Mouse (Mus musculus) kidney, postnatal 14 days (tissue): ENCODE results near the gene Oaz3.
A peak's percentile ranks its signal among the peaks of the same experiment; 100 is the strongest.

ENCODE experiments used
- DNase-seq: peaks from one replicate; pipeline ENCODE4 v3.0.0; 2022; ENCODE audit warnings: mixed read lengths

Oaz3 gene

GRCm38 (mm10) chr3:94456529-94457000 lies 12.8 kb upstream of the Oaz3 start:
- peak; percentile 89 for DNase-seq

- DNase-seq, result no peak
Observed at GRCm38 (mm10) chr3:94449377-94449776, 5.7 kb upstream of the Oaz3 start.

GRCm38 (mm10) chr3:94442951-94443596 lies 641 bp downstream of the Oaz3 start, which contains the start of gene Mrpl9:
Gene Mrpl9 (plus strand): TSS chr3:94443318.
- peak; percentile 96 for DNase-seq

GRCm38 (mm10) chr3:94441182-94441581 lies 2.5 kb downstream of the Oaz3 start:
- peak; percentile 17 for DNase-seq

GRCm38 (mm10) chr3:94436420-94436819 lies 7.3 kb downstream of the Oaz3 start:
- no peak for DNase-seq

GRCm38 (mm10) chr3:94434305-94434704 lies 9.4 kb downstream of the Oaz3 start:
- no peak for DNase-seq

- DNase-seq, result no peak
Observed at GRCm38 (mm10) chr3:94430980-94431379, 12.7 kb downstream of the Oaz3 start.

GRCm38 (mm10) chr3:94413031-94413679 lies 30.6 kb downstream of the Oaz3 start, which contains the start of gene Tdrkh:
Gene Tdrkh (plus strand): TSS chr3:94413273.
- DNase-seq, result peak; percentile 96

- no peak for DNase-seq
Observed at GRCm38 (mm10) chr3:94412530-94412929, 31.2 kb downstream of the Oaz3 start.

- DNase-seq, result no peak
Observed at GRCm38 (mm10) chr3:94405561-94405960, 38.2 kb downstream of the Oaz3 start.

- DNase-seq, result no peak
Observed at GRCm38 (mm10) chr3:94404366-94405054, 39.2 kb downstream of the Oaz3 start.

GRCm38 (mm10) chr3:94402451-94402850 lies 41.3 kb downstream of the Oaz3 start:
- no peak for DNase-seq

GRCm38 (mm10) chr3:94399663-94400310 lies 43.9 kb downstream of the Oaz3 start:
- no peak for DNase-seq

- peak; percentile 31 for DNase-seq
Observed at GRCm38 (mm10) chr3:94398943-94399481, 44.7 kb downstream of the Oaz3 start.

- no peak for DNase-seq
Observed at GRCm38 (mm10) chr3:94398217-94398616, 45.5 kb downstream of the Oaz3 start, which contains the start of gene Lingo4. Gene Lingo4 (plus strand): TSS chr3:94398517.

- no peak for DNase-seq
Observed at GRCm38 (mm10) chr3:94396851-94397250, 46.9 kb downstream of the Oaz3 start.

- DNase-seq, result no peak
Observed at GRCm38 (mm10) chr3:94396336-94396735, 47.4 kb downstream of the Oaz3 start.

GRCm38 (mm10) chr3:94393049-94393448 lies 50.7 kb downstream of the Oaz3 start:
- DNase-seq, result no peak

- no peak for DNase-seq
Observed at GRCm38 (mm10) chr3:94392128-94392527, 51.6 kb downstream of the Oaz3 start.

- no peak for DNase-seq
Observed at GRCm38 (mm10) chr3:94391001-94391400, 52.7 kb downstream of the Oaz3 start.

- no peak for DNase-seq
Observed at GRCm38 (mm10) chr3:94389420-94389819, 54.3 kb downstream of the Oaz3 start.

GRCm38 (mm10) chr3:94388047-94388446 lies 55.7 kb downstream of the Oaz3 start:
- DNase-seq, result no peak

GRCm38 (mm10) chr3:94387391-94387790 lies 56.3 kb downstream of the Oaz3 start:
- no peak for DNase-seq
